Mouse (Mus musculus) R1 (cell line): ENCODE results near the gene Slc16a14.

ENCODE experiments used
- DNase-seq: peaks from one replicate; pipeline ENCODE4 v3.0.0-alpha.2; 2018; ENCODE audit warnings: low read depth, low spot score

Gene Slc16a14

GRCm38 (mm10) chr1:84866706-84867230, 68.2 kb downstream of the Slc16a14 start:
- peak; percentile 97 for DNase-seq

DNA sequence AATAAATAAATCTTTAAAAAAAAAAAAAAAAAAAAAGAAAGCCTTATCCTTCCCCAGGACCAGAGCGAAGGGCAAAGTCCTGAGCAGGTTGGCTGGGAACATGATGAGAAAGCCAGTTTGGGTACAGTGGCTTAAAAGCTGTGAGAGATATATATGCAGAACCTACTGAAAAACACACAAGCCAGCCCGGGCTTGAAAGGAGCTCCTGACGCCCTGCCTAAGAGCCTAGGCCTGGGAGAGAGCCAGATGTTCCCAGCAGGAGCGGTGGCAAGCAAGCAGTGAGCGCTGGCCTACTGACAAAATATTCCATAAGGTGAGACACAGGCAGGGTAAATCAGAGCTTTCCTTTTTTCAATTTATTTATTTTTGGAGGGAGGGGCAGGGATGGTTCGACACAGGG, 68.7 kb downstream of the Slc16a14 start:
- peak; percentile 53 for DNase-seq

- peak; percentile 82 for DNase-seq
Observed at GRCm38 (mm10) chr1:84864645-84865044, 70.3 kb downstream of the Slc16a14 start.

- peak; percentile 89 for DNase-seq
Observed at GRCm38 (mm10) chr1:84861255-84861630, 73.7 kb downstream of the Slc16a14 start.

DNA sequence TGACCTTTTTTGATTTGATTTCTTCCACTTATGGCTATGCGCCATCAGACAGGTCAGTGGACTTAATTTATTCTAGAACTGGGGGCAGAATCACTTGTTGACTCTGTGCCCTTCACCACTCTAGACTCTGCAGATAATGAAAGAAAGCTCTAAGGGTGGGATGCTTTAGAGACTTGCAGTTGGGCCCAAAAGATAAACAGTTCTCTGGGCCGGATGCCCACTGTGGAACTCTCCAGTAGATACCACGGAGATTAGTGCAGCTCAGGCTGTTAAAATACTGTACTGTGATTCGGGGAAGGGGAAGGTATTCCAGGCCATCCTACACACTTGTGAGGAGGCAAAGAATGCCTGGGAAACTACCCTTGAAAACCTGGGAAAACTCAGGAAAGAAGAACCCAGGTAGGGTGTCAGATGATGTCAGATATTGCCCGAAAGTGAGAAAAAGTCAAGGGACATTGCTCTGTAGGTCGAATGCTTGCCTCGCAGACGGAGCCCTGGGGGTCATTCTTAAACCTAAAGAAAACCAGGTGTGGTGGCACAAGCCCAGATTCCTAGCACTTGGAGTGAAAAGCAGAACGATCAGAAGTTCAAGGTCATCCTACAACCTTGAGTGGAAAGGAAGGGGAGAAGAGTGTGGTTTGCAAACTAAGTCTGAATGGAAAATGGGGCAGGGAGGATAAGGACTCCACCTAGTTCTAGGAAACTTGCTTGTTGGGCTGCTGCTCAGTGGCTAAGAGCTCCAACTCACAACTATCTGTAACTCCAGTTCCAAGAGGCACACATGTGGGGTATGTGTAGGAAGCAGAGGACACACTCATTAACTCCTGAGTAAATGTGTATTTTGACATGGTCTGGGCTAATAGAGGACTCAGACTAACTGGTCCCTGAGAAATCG, 74.3 kb downstream of the Slc16a14 start:
- peak; percentile 98 for DNase-seq

GRCm38 (mm10) chr1:84859597-84859996, 75.3 kb downstream of the Slc16a14 start:
- peak; percentile 57 for DNase-seq
